Mouse (Mus musculus) olfactory bulb, adult 2 months (tissue): ENCODE data around the gene Wnt3a.

Source experiments
- CTCF ChIP-seq: fragments of 200-500 bp; IDR thresholded peaks from 2 replicates; pipeline ENCODE4 v1.5.1; 2012; ENCODE audit warnings: low read depth, mild to moderate bottlenecking, low read length, moderate library complexity; ENCODE audit not compliant: insufficient read depth
- POLR2A ChIP-seq: fragments of 200-500 bp; IDR thresholded peaks from 2 replicates; pipeline ENCODE4 v1.6.1; 2012; ENCODE audit warnings: mild to moderate bottlenecking, low read depth, low read length, moderate library complexity; ENCODE audit not compliant: insufficient read depth

GRCm38 (mm10) chr11:59331167-59331869 is 40.8 kb upstream of the Wnt3a start:
- TF ChIP-seq CTCF, result no peak
- no peak for TF ChIP-seq POLR2A
